Mouse (Mus musculus) E14TG2a.4 (cell line): ENCODE data around the gene Sdccag8.

ENCODE experiments used
- H3K27me3 ChIP-seq: 2 replicates; pipeline ENCODE4 v1.6.1; 2014; ENCODE audit warnings: low read length, control low read depth; ENCODE audit not compliant: insufficient read depth
- H3K36me3 ChIP-seq: 2 replicates; pipeline ENCODE4 v1.6.1; 2014; ENCODE audit warnings: low read length, control low read depth; ENCODE audit not compliant: insufficient read depth
- H3K4me1 ChIP-seq: replicated peaks from 2 replicates; pipeline ENCODE4 v1.6.1; 2014; ENCODE audit warnings: low read depth, low read length, control low read depth
- H3K4me3 ChIP-seq: replicated peaks from 2 replicates; pipeline ENCODE4 v1.5.1; 2014; ENCODE audit warnings: mild to moderate bottlenecking, low read length
- H3K9me3 ChIP-seq: 2 replicates; pipeline ENCODE4 v1.6.1; 2014; ENCODE audit warnings: low read length, control low read depth
- CTCF ChIP-seq: conservative IDR thresholded peaks from 2 replicates; pipeline ENCODE4 v1.5.1; 2014; ENCODE audit warnings: low read length
- NANOG ChIP-seq: IDR thresholded peaks from 2 replicates; pipeline ENCODE4 v1.6.1; 2014; ENCODE audit warnings: borderline replicate concordance, low read length, mixed read lengths
- POU5F1 ChIP-seq: IDR thresholded peaks from 2 replicates; pipeline ENCODE4 v1.6.1; 2014; ENCODE audit warnings: low read length, borderline replicate concordance

Sdccag8 gene

DNA sequence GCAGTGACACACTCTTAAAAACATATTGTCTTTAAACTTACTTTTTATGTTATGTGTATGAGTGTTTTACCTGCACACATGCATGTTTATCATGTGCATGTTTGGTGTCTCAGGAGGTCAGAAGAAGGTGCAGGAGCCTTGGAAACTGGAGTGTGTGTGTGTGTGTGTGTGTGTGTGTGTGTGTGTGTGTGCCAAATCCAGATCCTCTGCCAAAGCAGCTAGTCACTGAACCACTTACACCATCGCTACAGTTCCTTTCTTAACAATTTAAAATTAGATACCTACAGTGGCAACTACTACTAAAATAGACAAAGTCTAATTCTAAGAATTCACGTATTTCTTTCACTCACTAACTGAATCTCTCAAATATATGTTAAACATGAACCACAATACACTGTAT is 234.3 kb downstream of the Sdccag8 start:
- H3K27me3 ChIP-seq, result no peaks in the 10 kb centered on the region
- no peaks in the 10 kb centered on the region for H3K36me3 ChIP-seq
- no peak overlapping the region for H3K4me3 ChIP-seq
- no peak for TF ChIP-seq NANOG
- TF ChIP-seq POU5F1, result no peak
- no peak for TF ChIP-seq CTCF
- H3K9me3 ChIP-seq, result no peaks in the 10 kb centered on the region
- H3K4me1 ChIP-seq, result no peaks in the 10 kb centered on the region

GRCm38 (mm10) chr1:177051366-177051963 is 237.0 kb downstream of the Sdccag8 start:
- Histone ChIP-seq H3K27me3 (no peaks in the 10 kb centered on the region), H3K4me3 (no peak overlapping the region), H3K4me1 (no peaks in the 10 kb centered on the region), H3K9me3 (no peaks in the 10 kb centered on the region), H3K36me3 (no peaks in the 10 kb centered on the region)
- no peak for TF ChIP-seq NANOG
- TF ChIP-seq CTCF, result no peak
- TF ChIP-seq POU5F1, result no peak

GRCm38 (mm10) chr1:177054891-177055290 is 240.4 kb downstream of the Sdccag8 start:
- H3K4me3 ChIP-seq, result no peak overlapping the region
- no peaks in the 10 kb centered on the region for H3K36me3 ChIP-seq
- H3K4me1 ChIP-seq, result no peaks in the 10 kb centered on the region
- TF ChIP-seq POU5F1 (no peak), CTCF (no peak), NANOG (no peak)
- no peaks in the 10 kb centered on the region for H3K9me3 ChIP-seq
- H3K27me3 ChIP-seq, result no peaks in the 10 kb centered on the region

DNA sequence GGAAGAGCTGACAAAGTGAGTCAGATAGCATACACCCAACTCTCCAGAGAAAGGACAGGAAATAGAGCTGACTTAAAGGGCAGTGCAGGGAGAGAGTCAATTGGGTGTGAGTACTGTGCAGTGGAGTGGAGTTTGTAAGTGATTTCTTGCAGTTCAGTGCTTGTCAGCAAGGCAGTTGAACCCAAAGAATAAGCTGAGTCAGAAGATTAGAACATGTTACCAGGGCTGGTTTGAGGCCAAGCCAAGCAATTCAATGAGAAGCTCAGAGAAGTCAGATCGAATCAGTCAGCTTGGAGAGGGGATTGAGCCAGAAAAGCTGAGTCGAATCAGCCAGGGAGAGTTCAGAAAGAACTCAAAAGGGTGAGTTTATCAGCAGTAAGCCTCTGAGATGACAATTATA is 247.3 kb downstream of the Sdccag8 start:
- H3K36me3 ChIP-seq, result no peaks in the 10 kb centered on the region
- TF ChIP-seq NANOG (no peak), POU5F1 (no peak), CTCF (no peak)
- H3K4me3 ChIP-seq, result no peak overlapping the region
- no peaks in the 10 kb centered on the region for H3K27me3 ChIP-seq
- H3K4me1 ChIP-seq, result no peaks in the 10 kb centered on the region
- no peaks in the 10 kb centered on the region for H3K9me3 ChIP-seq

DNA sequence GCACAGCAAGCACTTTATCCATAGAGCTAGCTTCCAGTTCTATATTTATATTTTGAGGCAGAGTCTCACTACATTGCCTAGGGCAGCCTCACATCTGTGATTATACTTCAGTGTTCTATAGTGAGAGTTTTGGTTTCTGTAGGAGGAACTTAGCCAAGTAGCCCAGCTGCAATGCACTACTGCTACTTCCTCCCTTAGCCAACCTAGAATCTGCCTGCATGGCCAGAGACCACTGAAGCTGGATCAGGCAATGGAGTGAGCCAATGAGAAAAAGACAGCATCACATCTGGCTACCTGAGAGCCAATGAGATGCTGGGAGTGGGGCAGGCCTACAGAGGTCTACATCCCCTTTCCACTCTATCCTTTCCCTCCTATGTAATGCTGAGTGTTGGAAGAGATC is 251.3 kb downstream of the Sdccag8 start:
- Histone ChIP-seq H3K4me3 (no peak overlapping the region), H3K4me1 (no peaks in the 10 kb centered on the region), H3K27me3 (no peaks in the 10 kb centered on the region), H3K9me3 (no peaks in the 10 kb centered on the region), H3K36me3 (no peaks in the 10 kb centered on the region)
- no peak for TF ChIP-seq CTCF
- TF ChIP-seq NANOG, result no peak
- TF ChIP-seq POU5F1, result no peak

DNA sequence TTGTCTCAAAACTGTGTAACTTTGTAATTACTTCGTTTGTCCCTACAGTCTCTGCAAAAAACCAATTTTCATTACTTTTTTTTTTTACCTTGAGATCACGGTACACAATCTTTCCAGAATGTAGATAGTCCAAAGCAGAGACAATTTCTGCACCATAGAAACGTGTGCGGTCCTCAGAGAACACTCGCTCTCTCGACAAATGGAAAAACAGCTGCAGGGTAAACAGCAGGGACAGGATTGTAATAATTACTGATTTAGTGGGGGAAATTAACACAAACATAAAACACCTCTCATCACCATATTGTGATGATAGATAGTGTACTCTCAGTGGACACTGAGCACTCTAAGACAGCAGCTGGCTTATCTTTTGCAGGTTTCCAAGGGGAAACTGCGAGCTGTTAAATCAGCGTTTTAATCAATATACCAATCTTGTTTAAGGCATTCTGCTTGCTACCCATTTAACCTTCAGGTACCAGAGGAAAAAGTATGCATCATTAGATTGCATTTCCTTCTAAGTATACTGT is 252.7 kb downstream of the Sdccag8 start:
- Histone ChIP-seq H3K4me3 (no peak overlapping the region), H3K9me3 (no peaks in the 10 kb centered on the region), H3K27me3 (no peaks in the 10 kb centered on the region), H3K36me3 (no peaks in the 10 kb centered on the region), H3K4me1 (no peaks in the 10 kb centered on the region)
- TF ChIP-seq NANOG, result no peak
- no peak for TF ChIP-seq POU5F1
- TF ChIP-seq CTCF, result no peak

DNA sequence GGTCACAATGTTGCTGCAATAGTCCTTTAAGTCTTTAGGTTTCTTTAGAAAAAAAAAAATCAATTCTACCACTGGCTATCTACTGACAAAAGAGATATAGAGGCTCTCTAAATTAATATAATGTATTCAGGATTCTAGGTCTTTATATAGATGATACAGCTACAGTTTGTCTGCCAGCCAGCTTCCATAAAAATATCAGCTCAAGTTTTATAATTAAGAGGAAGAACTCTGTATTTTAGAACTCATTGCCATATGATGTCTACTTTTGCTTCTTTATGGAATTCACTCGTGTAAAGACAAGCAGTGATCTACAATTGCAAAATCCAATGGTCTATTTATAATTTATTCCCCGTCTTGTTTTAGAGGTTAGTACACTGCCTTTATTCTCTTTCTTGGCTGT is 254.7 kb downstream of the Sdccag8 start:
- Histone ChIP-seq H3K4me3 (no peak overlapping the region), H3K27me3 (no peaks in the 10 kb centered on the region), H3K4me1 (no peaks in the 10 kb centered on the region), H3K9me3 (no peaks in the 10 kb centered on the region), H3K36me3 (no peaks in the 10 kb centered on the region)
- TF ChIP-seq CTCF (no peak), NANOG (no peak), POU5F1 (no peak)
